Mouse (Mus musculus): ENCODE measurements around the gene Ociad2. TPM values are rescaled to one million over a fixed set of nuclear protein-coding genes. Genes with fewer than 3 reads are reported as not detected.
A peak's percentile ranks its signal among the peaks of the same experiment; 100 is the strongest.

Gene Ociad2
- polyA plus RNA-seq, 1 experiment: not detected

- H3K4me1 ChIP-seq (ENCODE audit: control insufficient read depth): peaks cover 14% of the 10 kb centered on the region
- no peaks in the 10 kb centered on the region for H3K9me3 ChIP-seq (ENCODE audit: control insufficient read depth, low read length)
- H3K36me3 ChIP-seq (ENCODE audit: control insufficient read depth): no peaks in the 10 kb centered on the region
- H3K27me3 ChIP-seq (ENCODE audit: control insufficient read depth): peaks cover 22% of the 10 kb centered on the region
- TF ChIP-seq TAL1 (IDR thresholded peaks at IDR 0.05; ENCODE audit: low read length): no peak
- no peak for TF ChIP-seq GATA1 (IDR thresholded peaks at IDR 0.05; ENCODE audit: low read length)
- H3K4me3 ChIP-seq (replicated peaks): no peak overlapping the region
These were observed 32.4 kb upstream of the Ociad2 start for GRCm38 (mm10) chr5:73373184-73373583.

- H3K27me3 ChIP-seq (ENCODE audit: control insufficient read depth): peaks cover 27% of the 10 kb centered on the region
- H3K36me3 ChIP-seq (ENCODE audit: control insufficient read depth): no peaks in the 10 kb centered on the region
- no peak overlapping the region for H3K4me3 ChIP-seq (replicated peaks)
- no peaks in the 10 kb centered on the region for H3K9me3 ChIP-seq (ENCODE audit: control insufficient read depth, low read length)
- TF ChIP-seq GATA1 (IDR thresholded peaks at IDR 0.05; ENCODE audit: low read length) (no peak), TAL1 (IDR thresholded peaks at IDR 0.05; ENCODE audit: low read length) (no peak)
- peaks cover 16% of the 10 kb centered on the region for H3K4me1 ChIP-seq (ENCODE audit: control insufficient read depth)
These were observed 31.8 kb upstream of the Ociad2 start for GRCm38 (mm10) chr5:73372601-73373000.

GRCm38 (mm10) chr5:73369731-73370130, 28.9 kb upstream of the Ociad2 start:
- Histone ChIP-seq H3K9me3 (ENCODE audit: control insufficient read depth, low read length) (no peaks in the 10 kb centered on the region), H3K4me3 (replicated peaks) (no peak overlapping the region), H3K4me1 (ENCODE audit: control insufficient read depth) (peaks cover 24% of the 10 kb centered on the region), H3K36me3 (ENCODE audit: control insufficient read depth) (no peaks in the 10 kb centered on the region), H3K27me3 (ENCODE audit: control insufficient read depth) (peaks cover 23% of the 10 kb centered on the region)
- TF ChIP-seq GATA1 (IDR thresholded peaks at IDR 0.05; ENCODE audit: low read length) (no peak), TAL1 (IDR thresholded peaks at IDR 0.05; ENCODE audit: low read length) (no peak)

- TF ChIP-seq GATA1 (IDR thresholded peaks at IDR 0.05; ENCODE audit: low read length) (no peak), TAL1 (IDR thresholded peaks at IDR 0.05; ENCODE audit: low read length) (no peak)
- Histone ChIP-seq H3K4me1 (ENCODE audit: control insufficient read depth) (peaks cover 32% of the 10 kb centered on the region), H3K4me3 (replicated peaks) (no peak overlapping the region), H3K36me3 (ENCODE audit: control insufficient read depth) (no peaks in the 10 kb centered on the region), H3K9me3 (ENCODE audit: control insufficient read depth, low read length) (no peaks in the 10 kb centered on the region), H3K27me3 (ENCODE audit: control insufficient read depth) (peaks cover 23% of the 10 kb centered on the region)
These were observed 28.1 kb upstream of the Ociad2 start for GRCm38 (mm10) chr5:73368845-73369447.

GRCm38 (mm10) chr5:73367906-73368305, 27.1 kb upstream of the Ociad2 start:
- TF ChIP-seq GATA1 (IDR thresholded peaks at IDR 0.05; ENCODE audit: low read length): no peak
- TF ChIP-seq TAL1 (IDR thresholded peaks at IDR 0.05; ENCODE audit: low read length): no peak
- peaks cover 23% of the 10 kb centered on the region for H3K27me3 ChIP-seq (ENCODE audit: control insufficient read depth)
- peaks cover 37% of the 10 kb centered on the region for H3K4me1 ChIP-seq (ENCODE audit: control insufficient read depth)
- H3K36me3 ChIP-seq (ENCODE audit: control insufficient read depth): no peaks in the 10 kb centered on the region
- H3K4me3 ChIP-seq (replicated peaks): no peak overlapping the region
- H3K9me3 ChIP-seq (ENCODE audit: control insufficient read depth, low read length): no peaks in the 10 kb centered on the region

GRCm38 (mm10) chr5:73364107-73364864, 23.5 kb upstream of the Ociad2 start:
- TF ChIP-seq TAL1 (IDR thresholded peaks at IDR 0.05; ENCODE audit: low read length) (peak; percentile 78), GATA1 (IDR thresholded peaks at IDR 0.05; ENCODE audit: low read length) (peak; percentile 69)
- Histone ChIP-seq H3K4me1 (ENCODE audit: control insufficient read depth) (peaks cover 51% of the 10 kb centered on the region), H3K9me3 (ENCODE audit: control insufficient read depth, low read length) (no peaks in the 10 kb centered on the region), H3K4me3 (replicated peaks) (peak overlapping the region; percentile 23), H3K36me3 (ENCODE audit: control insufficient read depth) (no peaks in the 10 kb centered on the region), H3K27me3 (ENCODE audit: control insufficient read depth) (peaks cover 39% of the 10 kb centered on the region)

GRCm38 (mm10) chr5:73362791-73363190, 22.0 kb upstream of the Ociad2 start:
- Histone ChIP-seq H3K4me3 (replicated peaks) (no peak overlapping the region), H3K27me3 (ENCODE audit: control insufficient read depth) (peaks cover 40% of the 10 kb centered on the region), H3K4me1 (ENCODE audit: control insufficient read depth) (peaks cover 63% of the 10 kb centered on the region), H3K36me3 (ENCODE audit: control insufficient read depth) (no peaks in the 10 kb centered on the region), H3K9me3 (ENCODE audit: control insufficient read depth, low read length) (no peaks in the 10 kb centered on the region)
- no peak for TF ChIP-seq GATA1 (IDR thresholded peaks at IDR 0.05; ENCODE audit: low read length)
- TF ChIP-seq TAL1 (IDR thresholded peaks at IDR 0.05; ENCODE audit: low read length): no peak

GRCm38 (mm10) chr5:73362338-73362737, 21.5 kb upstream of the Ociad2 start:
- Histone ChIP-seq H3K36me3 (ENCODE audit: control insufficient read depth) (no peaks in the 10 kb centered on the region), H3K4me1 (ENCODE audit: control insufficient read depth) (peaks cover 62% of the 10 kb centered on the region), H3K27me3 (ENCODE audit: control insufficient read depth) (peaks cover 36% of the 10 kb centered on the region), H3K4me3 (replicated peaks) (no peak overlapping the region), H3K9me3 (ENCODE audit: control insufficient read depth, low read length) (no peaks in the 10 kb centered on the region)
- TF ChIP-seq GATA1 (IDR thresholded peaks at IDR 0.05; ENCODE audit: low read length): no peak

GRCm38 (mm10) chr5:73360240-73360639, 19.4 kb upstream of the Ociad2 start:
- Histone ChIP-seq H3K4me1 (ENCODE audit: control insufficient read depth) (peaks cover 77% of the 10 kb centered on the region), H3K4me3 (replicated peaks) (no peak overlapping the region)
- TF ChIP-seq TAL1 (IDR thresholded peaks at IDR 0.05; ENCODE audit: low read length) (no peak), GATA1 (IDR thresholded peaks at IDR 0.05; ENCODE audit: low read length) (no peak)

More at GRCm38 (mm10) chr5:73360240-73360639, 19.4 kb upstream of the Ociad2 start:
- no peaks in the 10 kb centered on the region for H3K9me3 ChIP-seq (ENCODE audit: control insufficient read depth, low read length)
- no peaks in the 10 kb centered on the region for H3K36me3 ChIP-seq (ENCODE audit: control insufficient read depth)
- H3K27me3 ChIP-seq (ENCODE audit: control insufficient read depth): peaks cover 32% of the 10 kb centered on the region
